Mouse (Mus musculus): ENCODE measurements around the gene Kazn. TPM values are rescaled to one million over a fixed set of nuclear protein-coding genes. Genes with fewer than 3 reads are reported as not detected.

Gene Kazn
- polyA plus RNA-seq, 1 experiment: 43.2 TPM

GRCm38 (mm10) chr4:142144096-142144495 is 95.1 kb downstream of the Kazn start:
- no peak for TF ChIP-seq POLR2A (IDR thresholded peaks at IDR 0.05; ENCODE audit: borderline replicate concordance, extremely low read depth, low read depth, low read length)
- peak; percentile 55; the same call in 1 of the 2 replicates for TF ChIP-seq CTCF (IDR thresholded peaks at IDR 0.05; ENCODE audit: insufficient read depth, low read length)
- Histone ChIP-seq H3K4me3 (replicated peaks; ENCODE audit: extremely low read depth, low read depth, low read length) (no peak overlapping the region), H3K4me1 (ENCODE audit: control insufficient read depth, insufficient read depth, low read length) (no peaks in the 10 kb centered on the region)
- 45% methylated on average over 5 of the region's 5 CpGs for WGBS
- peak; percentile 15 for DNase-seq

GRCm38 (mm10) chr4:142143290-142143689 is 95.9 kb downstream of the Kazn start:
- WGBS: 87% methylated on average over 6 of the region's 6 CpGs
- Histone ChIP-seq H3K4me1 (ENCODE audit: control insufficient read depth, insufficient read depth, low read length) (no peaks in the 10 kb centered on the region), H3K4me3 (replicated peaks; ENCODE audit: extremely low read depth, low read depth, low read length) (no peak overlapping the region)
- no peak for DNase-seq
- TF ChIP-seq POLR2A (IDR thresholded peaks at IDR 0.05; ENCODE audit: borderline replicate concordance, extremely low read depth, low read depth, low read length): no peak
- TF ChIP-seq CTCF (IDR thresholded peaks at IDR 0.05; ENCODE audit: insufficient read depth, low read length): no peak

DNA sequence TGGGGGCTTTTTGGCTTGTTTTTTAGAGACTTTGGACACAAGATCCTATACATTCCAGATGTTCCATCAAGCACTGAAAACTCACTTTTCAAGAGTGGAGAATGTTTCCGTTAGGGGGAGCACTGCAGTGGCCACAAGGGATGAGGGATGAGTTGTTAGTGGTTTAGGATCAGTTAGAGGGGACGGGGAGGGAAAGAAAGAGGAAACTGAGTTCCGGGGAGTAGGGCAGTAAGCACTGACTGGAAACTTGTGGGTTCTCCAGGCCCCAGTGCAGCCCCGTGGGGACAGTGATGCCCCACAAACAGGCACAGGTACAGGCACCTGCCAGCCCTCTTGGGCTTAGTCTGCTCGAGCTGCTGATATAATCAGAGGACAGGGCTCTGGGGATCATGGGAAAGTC is 99.5 kb downstream of the Kazn start:
- no peak for DNase-seq
- 84% methylated on average over 5 of the region's 5 CpGs for WGBS
- TF ChIP-seq POLR2A (IDR thresholded peaks at IDR 0.05; ENCODE audit: borderline replicate concordance, extremely low read depth, low read depth, low read length): no peak
- no peak for TF ChIP-seq CTCF (IDR thresholded peaks at IDR 0.05; ENCODE audit: insufficient read depth, low read length)
- Histone ChIP-seq H3K4me1 (ENCODE audit: control insufficient read depth, insufficient read depth, low read length) (no peaks in the 10 kb centered on the region), H3K4me3 (replicated peaks; ENCODE audit: extremely low read depth, low read depth, low read length) (no peak overlapping the region)

- no peak for DNase-seq
- H3K4me1 ChIP-seq (ENCODE audit: control insufficient read depth, insufficient read depth, low read length): no peaks in the 10 kb centered on the region
- no peak overlapping the region for H3K4me3 ChIP-seq (replicated peaks; ENCODE audit: extremely low read depth, low read depth, low read length)
- TF ChIP-seq CTCF (IDR thresholded peaks at IDR 0.05; ENCODE audit: insufficient read depth, low read length) (no peak), POLR2A (IDR thresholded peaks at IDR 0.05; ENCODE audit: borderline replicate concordance, extremely low read depth, low read depth, low read length) (no peak)
- WGBS: 69% methylated on average over 9 of the region's 9 CpGs
Measured at GRCm38 (mm10) chr4:142138356-142139099, 100.7 kb downstream of the Kazn start.

- Histone ChIP-seq H3K4me3 (replicated peaks; ENCODE audit: extremely low read depth, low read depth, low read length) (no peak overlapping the region), H3K4me1 (ENCODE audit: control insufficient read depth, insufficient read depth, low read length) (no peaks in the 10 kb centered on the region)
- no peak for TF ChIP-seq POLR2A (IDR thresholded peaks at IDR 0.05; ENCODE audit: borderline replicate concordance, extremely low read depth, low read depth, low read length)
- TF ChIP-seq CTCF (IDR thresholded peaks at IDR 0.05; ENCODE audit: insufficient read depth, low read length): no peak
- WGBS: 94% methylated on average over 10 of the region's 10 CpGs
- no peak for DNase-seq
Measured at GRCm38 (mm10) chr4:142136766-142137503, 102.3 kb downstream of the Kazn start.

DNA sequence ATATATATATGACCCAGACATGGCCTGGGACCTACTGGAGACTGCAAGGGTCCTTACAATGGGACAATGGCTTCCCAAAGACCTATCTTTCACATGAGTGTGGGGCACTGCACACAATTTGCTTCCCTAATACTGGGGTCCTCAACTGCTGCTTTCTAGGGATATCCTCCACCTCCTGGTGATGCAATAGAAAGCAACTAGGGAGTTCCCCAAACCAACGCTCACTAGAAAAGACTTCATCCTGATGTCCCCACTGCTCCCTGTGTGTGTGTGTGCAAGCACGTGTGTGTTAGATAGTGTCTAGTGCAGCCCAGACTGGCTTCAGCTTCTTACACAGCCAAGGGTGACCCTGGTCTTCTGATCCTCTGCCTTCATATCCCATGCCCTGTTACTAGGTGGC is 103.7 kb downstream of the Kazn start:
- DNase-seq: no peak
- WGBS: 81% methylated on average over 2 of the region's 2 CpGs
- H3K4me1 ChIP-seq (ENCODE audit: control insufficient read depth, insufficient read depth, low read length): no peaks in the 10 kb centered on the region
- H3K4me3 ChIP-seq (replicated peaks; ENCODE audit: extremely low read depth, low read depth, low read length): no peak overlapping the region
- TF ChIP-seq CTCF (IDR thresholded peaks at IDR 0.05; ENCODE audit: insufficient read depth, low read length) (no peak), POLR2A (IDR thresholded peaks at IDR 0.05; ENCODE audit: borderline replicate concordance, extremely low read depth, low read depth, low read length) (no peak)

GRCm38 (mm10) chr4:142130162-142130561 is 109.0 kb downstream of the Kazn start:
- Histone ChIP-seq H3K4me1 (ENCODE audit: control insufficient read depth, insufficient read depth, low read length) (no peaks in the 10 kb centered on the region), H3K4me3 (replicated peaks; ENCODE audit: extremely low read depth, low read depth, low read length) (no peak overlapping the region)
- TF ChIP-seq POLR2A (IDR thresholded peaks at IDR 0.05; ENCODE audit: borderline replicate concordance, extremely low read depth, low read depth, low read length) (no peak), CTCF (IDR thresholded peaks at IDR 0.05; ENCODE audit: insufficient read depth, low read length) (no peak)
- WGBS: 75% methylated on average over 5 of the region's 5 CpGs
- DNase-seq: no peak

- no peaks in the 10 kb centered on the region for H3K4me1 ChIP-seq (ENCODE audit: control insufficient read depth, insufficient read depth, low read length)
- H3K4me3 ChIP-seq (replicated peaks; ENCODE audit: extremely low read depth, low read depth, low read length): no peak overlapping the region
- 72% methylated on average over 6 of the region's 6 CpGs for WGBS
- DNase-seq: no peak
- TF ChIP-seq CTCF (IDR thresholded peaks at IDR 0.05; ENCODE audit: insufficient read depth, low read length) (no peak), POLR2A (IDR thresholded peaks at IDR 0.05; ENCODE audit: borderline replicate concordance, extremely low read depth, low read depth, low read length) (no peak)
Measured at GRCm38 (mm10) chr4:142127275-142127788, 111.9 kb downstream of the Kazn start.

DNA sequence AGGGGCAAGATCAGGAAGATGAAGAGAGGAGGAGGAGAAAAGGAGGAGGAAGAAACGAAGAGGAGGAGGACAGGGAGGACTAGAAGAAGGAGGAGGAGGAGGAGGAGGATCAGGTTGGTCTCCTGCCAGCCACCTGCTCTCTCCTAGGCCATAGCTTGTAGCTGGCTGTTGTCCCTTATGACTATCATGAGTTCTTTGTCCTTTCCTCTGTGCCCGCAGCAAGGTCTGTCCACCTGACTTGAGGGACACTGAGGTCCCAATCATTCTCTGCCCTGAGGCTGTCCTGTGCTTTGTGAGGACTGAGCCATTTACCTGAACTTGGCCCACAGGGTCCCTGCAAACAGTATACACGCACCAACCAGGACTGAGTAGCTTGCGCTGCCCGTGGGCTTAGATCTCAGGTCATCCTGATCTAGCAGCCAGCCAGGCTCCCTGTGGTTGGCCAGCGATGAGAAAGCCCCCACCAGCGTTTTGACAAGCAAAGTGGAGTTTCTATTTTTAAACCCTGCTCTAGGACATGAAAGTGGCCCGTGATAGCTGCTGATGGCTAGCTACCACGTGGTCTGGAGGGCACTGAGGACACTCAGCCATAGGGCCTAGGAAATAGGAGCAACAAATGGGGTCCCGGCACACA is 112.4 kb downstream of the Kazn start:
- DNase-seq: no peak
- Histone ChIP-seq H3K4me3 (replicated peaks; ENCODE audit: extremely low read depth, low read depth, low read length) (no peak overlapping the region), H3K4me1 (ENCODE audit: control insufficient read depth, insufficient read depth, low read length) (no peaks in the 10 kb centered on the region)
- 53% methylated on average over 10 of the region's 10 CpGs for WGBS
- no peak for TF ChIP-seq POLR2A (IDR thresholded peaks at IDR 0.05; ENCODE audit: borderline replicate concordance, extremely low read depth, low read depth, low read length)
- no peak for TF ChIP-seq CTCF (IDR thresholded peaks at IDR 0.05; ENCODE audit: insufficient read depth, low read length)
